Mouse (Mus musculus) lung, adult 2 months (tissue): ENCODE measurements around the gene Cacnb3.

ENCODE experiments used
- CTCF ChIP-seq: fragments of 200-500 bp; IDR thresholded peaks from 2 replicates; pipeline ENCODE4 v1.5.1; 2011; ENCODE audit warnings: mild to moderate bottlenecking, low read length, control low read depth; ENCODE audit not compliant: insufficient read depth
- POLR2A ChIP-seq: fragments of 200-500 bp; IDR thresholded peaks from 2 replicates; pipeline ENCODE4 v1.6.1; 2011; ENCODE audit warnings: low read depth, mild to moderate bottlenecking, control low read depth, low read length, borderline replicate concordance; ENCODE audit errors: extremely low read depth

- TF ChIP-seq CTCF (no peak), POLR2A (no peak)
These were observed 15.7 kb upstream of the Cacnb3 start for GRCm38 (mm10) chr15:98614971-98615370.
